ENCODE assay signal across 9 mouse cellular contexts in genomic region chr12:83099920-83100319, GRCm38 (mm10).
DNase-seq lines count a peak whose midpoint lies in the region; ATAC-seq and TF ChIP-seq lines count a peak whose summit lies in the region.
"Had no signal": no experiment of that assay in that cellular context is flagged by ENCODE, and none has a peak within 500 bp of the region (broad histone marks: within the 10 kb centered on the region; RNA-seq: fewer than 3 reads in every experiment).

No protein-coding gene starts in this region.

- in situ Hi-C loops in Patski (cut with MboI; ENCODE audit: low pct_unique_long_range_greater_than_20kb), result loop anchor here (25.0 kb wide), 1 partner anchor 662 kb away; the partner anchor contains the start of gene Papln

- no peaks in the 10 kb centered on the region; the same call in 1 of the 2 replicates for H3K4me1 ChIP-seq in hindbrain, postnatal 0 days (ENCODE audit: insufficient read depth, low read length)
- H3K4me1 ChIP-seq in hindbrain, embryonic 10.5 days (replicated peaks), result peaks cover 17% of the 10 kb centered on the region; the same call in 1 of the 2 replicates
- H3K4me1 ChIP-seq: limb, embryonic 12.5 days had no signal

- no peak overlapping the region for H3K4me2 ChIP-seq in hindbrain, postnatal 0 days (ENCODE audit: low read depth, low read length)
- H3K4me2 ChIP-seq: limb, embryonic 12.5 days had no signal

- H3K9ac ChIP-seq in hindbrain, postnatal 0 days (replicated peaks; ENCODE audit: low read length), result no peak overlapping the region
- H3K9ac ChIP-seq: limb, embryonic 12.5 days had no signal

- peak; percentile 40; the same call in 1 of the 2 replicates for TF ChIP-seq CTCF in hindbrain, postnatal 0 days (IDR thresholded peaks at IDR 0.05; ENCODE audit: low read depth)
- TF ChIP-seq CTCF in Patski (IDR thresholded peaks at IDR 0.05), result peak; percentile 23

- H3K9me3 ChIP-seq in hindbrain, postnatal 0 days (ENCODE audit: low read length), result no peaks in the 10 kb centered on the region
- no peaks in the 10 kb centered on the region for H3K9me3 ChIP-seq in hindbrain, embryonic 10.5 days
- H3K9me3 ChIP-seq: limb, embryonic 12.5 days had no signal

- POLR2A ChIA-PET in Patski (lab: Charles Lee), result no interaction called here

- WGBS in hindbrain, postnatal 0 days, result 89% methylated on average over 2 of the region's 2 CpGs
- 87% methylated on average over 2 of the region's 2 CpGs for WGBS in hindbrain, embryonic 10.5 days

- H3K27ac ChIP-seq in hindbrain, postnatal 0 days, result no peak overlapping the region
- H3K27ac ChIP-seq in hindbrain, embryonic 10.5 days, result no peak overlapping the region
- H3K27ac ChIP-seq: limb, embryonic 12.5 days had no signal

- CTCF ChIA-PET in Patski (lab: Charles Lee), result no interaction called here

- H3K36me3 ChIP-seq in hindbrain, postnatal 0 days (ENCODE audit: insufficient read depth, low read length), result no peaks in the 10 kb centered on the region
- H3K36me3 ChIP-seq in hindbrain, embryonic 10.5 days, result no peaks in the 10 kb centered on the region
- H3K36me3 ChIP-seq: limb, embryonic 12.5 days had no signal

- H3K27me3 ChIP-seq in hindbrain, postnatal 0 days (ENCODE audit: insufficient read depth, low read length), result no peaks in the 10 kb centered on the region
- no peaks in the 10 kb centered on the region for H3K27me3 ChIP-seq in hindbrain, embryonic 10.5 days (ENCODE audit: insufficient read depth, poor library complexity, severe bottlenecking)
- H3K27me3 ChIP-seq in Patski, result peaks cover 13% of the 10 kb centered on the region
- H3K27me3 ChIP-seq: limb, embryonic 12.5 days had no signal

- no peak for DNase-seq in hindbrain, postnatal 0 days (ENCODE audit: low spot score)
- no peak for DNase-seq in hindbrain, embryonic 10.5 days (ENCODE audit: low spot score)
- peak; percentile 37 for DNase-seq in retina, embryonic 14.5 days (ENCODE audit: low spot score)
- DNase-seq in retina, postnatal 1 day, result no peak
- no peak for DNase-seq in Patski (ENCODE audit: low read depth, low spot score)
- no peak for DNase-seq in urinary bladder, adult 18-20 months (ENCODE audit: low spot score in 2 of 2)
- no peak for DNase-seq in layer of hippocampus, adult 11-12 months (ENCODE audit: low spot score)

- H3K4me3 ChIP-seq in hindbrain, postnatal 0 days (ENCODE audit: low read length), result no peak overlapping the region
- H3K4me3 ChIP-seq in hindbrain, embryonic 10.5 days, result no peak overlapping the region
- H3K4me3 ChIP-seq: limb, embryonic 12.5 days had no signal

- no peak for ATAC-seq in hindbrain, postnatal 0 days
- no peak for ATAC-seq in Patski
- ATAC-seq: midbrain, embryonic 16.5 days had no signal
